Mouse (Mus musculus) bone marrow, adult 2 months (tissue): ENCODE data around the gene Lmnb2.

Source experiments
- CTCF ChIP-seq: fragments of 200-500 bp; IDR thresholded peaks from 2 replicates; pipeline ENCODE4 v1.5.1; 2011; ENCODE audit warnings: low read length, control low read depth; ENCODE audit not compliant: control insufficient read depth, insufficient read depth
- POLR2A ChIP-seq: fragments of 200-500 bp; IDR thresholded peaks from 2 replicates; pipeline ENCODE4 v1.6.1; 2011; ENCODE audit warnings: low read depth, mild to moderate bottlenecking, control low read depth, low read length, borderline replicate concordance; ENCODE audit not compliant: control insufficient read depth

DNA sequence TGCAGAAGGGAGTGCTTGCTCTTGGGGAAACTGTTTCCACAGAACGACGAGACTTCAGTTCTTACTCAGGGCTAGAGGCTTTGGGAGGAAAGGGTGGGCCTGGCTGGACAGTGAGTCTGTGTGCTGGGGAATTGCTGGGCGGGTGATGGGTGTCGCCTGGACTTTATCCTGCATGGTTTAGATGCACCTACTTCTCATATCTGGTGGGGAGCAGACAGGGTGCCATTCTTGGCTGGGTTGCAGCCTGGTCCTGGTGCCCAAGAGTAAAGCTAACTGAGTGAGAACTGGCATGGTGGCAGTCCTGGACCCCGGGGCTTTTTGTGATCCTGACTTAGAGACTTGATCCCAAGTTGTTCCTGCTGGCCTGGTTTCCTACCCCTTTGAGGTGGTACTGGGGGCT lies 61.1 kb downstream of the Lmnb2 start:
- TF ChIP-seq CTCF (no peak), POLR2A (peak; percentile 71)
